Mouse (Mus musculus): ENCODE data around the gene Mboat2.

DNA sequence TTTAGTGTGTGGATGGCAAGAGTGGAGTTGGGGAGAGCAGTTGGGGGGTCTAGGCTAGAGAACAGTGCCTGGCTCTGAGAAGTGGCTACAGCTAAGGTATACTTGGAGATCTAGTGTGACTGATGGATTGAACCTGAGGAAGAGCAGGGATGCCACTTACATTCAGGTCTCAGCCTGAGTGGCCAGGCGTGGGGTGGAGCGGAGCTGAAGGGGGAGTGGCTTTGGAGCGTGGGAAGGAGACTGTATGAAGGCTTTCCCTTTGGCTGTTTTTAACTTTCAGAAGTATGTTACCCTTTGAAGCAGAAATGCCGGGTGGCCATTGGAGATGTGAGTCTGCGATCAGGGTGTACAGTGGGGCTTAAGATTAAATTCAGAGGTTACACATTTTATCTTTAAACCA, 26.7 kb downstream of the Mboat2 start:
- no peak for TF ChIP-seq EP300 (IDR thresholded peaks at IDR 0.05; ENCODE audit: insufficient read depth, low read depth, low read length)
- TF ChIP-seq CTCF (IDR thresholded peaks at IDR 0.05) = no peak
